Mouse (Mus musculus) ES-E14 (cell line): ENCODE data around the gene Cep95.

Experiments
- CHD2 ChIP-seq: IDR thresholded peaks from 2 replicates; pipeline ENCODE4 v1.6.1; 2014; ENCODE audit warnings: mild to moderate bottlenecking, low read depth, low read length, inconsistent platforms
- ZC3H11A ChIP-seq: IDR thresholded peaks from 2 replicates; pipeline ENCODE4 v1.6.1; 2012; ENCODE audit warnings: low read depth, mild to moderate bottlenecking, inconsistent platforms, low read length, borderline replicate concordance

- TF ChIP-seq ZC3H11A (no peak), CHD2 (no peak)
Observed at GRCm38 (mm10) chr11:106815331-106815730, 26.3 kb downstream of the Cep95 start.
